Mouse (Mus musculus): ENCODE results near the gene Stx8.

The Stx8 gene

DNA sequence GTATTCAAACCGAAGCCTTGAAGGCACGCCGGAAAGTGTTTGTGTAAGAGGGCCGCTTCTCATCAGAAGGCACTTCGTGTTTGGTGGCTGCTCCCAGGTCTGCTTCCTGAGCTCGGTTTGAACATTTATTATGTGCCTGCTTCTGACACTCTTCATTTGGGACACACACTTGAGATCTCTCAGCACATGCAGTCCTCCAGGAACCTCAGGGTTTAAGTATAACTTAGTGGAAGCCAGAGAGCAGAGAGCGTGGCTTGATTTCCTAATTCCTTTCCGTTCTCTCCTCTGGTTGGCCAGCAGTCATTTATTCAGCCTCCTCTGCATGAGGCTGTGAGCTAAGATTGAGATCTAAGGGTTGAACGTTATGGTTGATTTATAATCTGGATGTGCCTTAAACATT is 71.1 kb downstream of the Stx8 start:
- DNase-seq: no peak

- no peak for DNase-seq
Measured at GRCm38 (mm10) chr11:68038101-68038500, 72.1 kb downstream of the Stx8 start.

DNA sequence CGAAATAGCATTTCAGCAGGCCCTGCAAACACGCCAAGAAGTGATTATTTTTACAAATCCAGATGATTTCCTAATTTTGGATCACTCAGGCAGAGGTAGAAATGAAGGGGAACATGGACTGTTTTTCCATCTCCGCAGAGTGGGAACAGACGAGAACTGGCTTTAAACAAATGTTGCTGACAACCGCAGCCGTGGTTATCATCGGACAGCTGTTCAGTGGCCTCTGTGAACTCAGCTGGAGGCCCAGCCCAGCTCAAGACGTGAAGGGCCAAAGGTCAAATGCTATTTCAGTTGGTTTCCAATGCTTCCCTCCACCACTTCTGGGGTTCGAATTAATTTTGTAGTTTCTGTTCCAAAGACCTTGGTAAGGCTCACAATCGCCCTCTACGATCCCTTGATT is 78.2 kb downstream of the Stx8 start:
- peak; percentile 81 for DNase-seq

DNA sequence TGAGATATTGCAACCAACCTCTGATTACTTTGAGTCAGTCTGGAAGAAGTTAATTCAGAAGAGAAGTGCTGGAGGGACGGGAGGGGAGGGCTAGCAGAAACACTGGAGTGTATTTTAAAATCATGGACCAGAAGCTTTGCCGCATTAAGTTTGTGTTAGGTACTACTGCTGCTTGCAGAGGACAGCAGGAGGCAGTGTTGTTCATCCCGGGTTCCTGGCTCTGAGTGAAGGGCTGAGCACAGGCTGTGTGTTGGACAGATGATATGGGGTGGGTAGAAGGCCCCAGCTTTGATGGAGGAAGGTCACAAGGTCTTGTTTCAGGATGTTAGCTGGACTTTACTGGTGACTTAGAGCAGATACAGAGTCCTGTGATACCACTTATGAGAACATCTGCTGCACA is 80.9 kb downstream of the Stx8 start:
- DNase-seq: peak; percentile 55

DNA sequence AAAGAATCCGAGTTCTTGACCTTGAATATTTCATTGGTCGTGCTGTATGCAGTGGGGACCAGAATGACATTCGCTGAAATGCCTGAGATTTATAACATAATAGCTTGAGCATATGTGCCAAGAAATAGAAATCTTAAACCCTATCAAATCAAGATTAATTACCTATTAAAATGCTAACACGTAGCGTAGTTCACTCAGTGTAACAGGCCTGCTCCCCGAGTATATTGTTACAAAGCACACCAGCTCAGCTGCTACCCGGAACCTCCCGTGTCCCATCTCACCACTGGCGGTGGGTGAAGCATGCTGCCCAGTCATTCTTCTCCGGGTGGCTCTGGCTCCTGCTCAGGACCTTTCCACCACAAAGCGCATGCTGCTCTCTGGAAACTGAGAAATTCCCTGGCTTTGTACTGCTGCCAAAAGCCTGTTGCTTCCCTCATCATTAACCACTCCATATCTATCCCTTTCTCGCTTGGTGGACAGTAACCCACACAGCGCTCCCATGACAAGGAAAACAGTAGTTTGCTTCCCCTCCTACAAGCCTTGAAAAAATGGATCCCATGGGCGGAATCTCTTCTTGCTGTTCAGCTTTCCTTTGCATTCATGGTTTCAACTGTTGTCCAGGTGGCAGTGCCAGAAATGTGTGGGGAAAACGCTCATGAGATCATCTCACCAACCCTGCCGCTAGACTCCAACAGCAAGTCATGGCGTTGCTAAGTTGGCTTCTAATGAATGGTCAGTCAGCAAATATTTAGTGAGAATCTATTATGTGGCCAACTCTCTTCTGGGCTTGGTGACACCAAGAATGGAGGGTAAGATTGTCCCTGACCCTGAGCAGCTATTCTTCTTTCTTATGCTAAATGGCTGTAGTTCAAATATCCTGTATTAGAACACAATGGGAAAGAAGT is 83.5 kb downstream of the Stx8 start:
- no peak for DNase-seq

DNA sequence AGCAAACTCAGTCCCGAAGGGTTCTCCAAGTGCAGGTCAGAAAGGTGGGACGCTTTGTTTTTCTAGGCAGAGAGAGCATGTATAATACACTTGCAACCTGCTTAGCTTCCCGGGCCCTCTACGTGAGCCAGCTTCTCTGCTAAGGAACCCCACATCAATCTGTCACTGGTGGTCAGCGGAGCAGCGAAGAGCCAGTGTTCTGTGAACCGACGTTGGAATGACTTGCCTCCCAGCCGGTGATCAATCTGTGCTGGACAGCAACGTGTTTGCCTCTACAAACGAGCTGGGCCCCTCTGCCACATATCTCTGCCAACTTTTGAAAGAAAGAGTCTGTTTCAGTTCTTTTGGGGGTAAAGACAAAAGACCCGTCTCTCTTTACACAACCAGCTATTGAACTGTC is 84.7 kb downstream of the Stx8 start:
- peak; percentile 64 for DNase-seq

- no peak for DNase-seq
Measured at GRCm38 (mm10) chr11:68051305-68051704, 85.3 kb downstream of the Stx8 start.

DNA sequence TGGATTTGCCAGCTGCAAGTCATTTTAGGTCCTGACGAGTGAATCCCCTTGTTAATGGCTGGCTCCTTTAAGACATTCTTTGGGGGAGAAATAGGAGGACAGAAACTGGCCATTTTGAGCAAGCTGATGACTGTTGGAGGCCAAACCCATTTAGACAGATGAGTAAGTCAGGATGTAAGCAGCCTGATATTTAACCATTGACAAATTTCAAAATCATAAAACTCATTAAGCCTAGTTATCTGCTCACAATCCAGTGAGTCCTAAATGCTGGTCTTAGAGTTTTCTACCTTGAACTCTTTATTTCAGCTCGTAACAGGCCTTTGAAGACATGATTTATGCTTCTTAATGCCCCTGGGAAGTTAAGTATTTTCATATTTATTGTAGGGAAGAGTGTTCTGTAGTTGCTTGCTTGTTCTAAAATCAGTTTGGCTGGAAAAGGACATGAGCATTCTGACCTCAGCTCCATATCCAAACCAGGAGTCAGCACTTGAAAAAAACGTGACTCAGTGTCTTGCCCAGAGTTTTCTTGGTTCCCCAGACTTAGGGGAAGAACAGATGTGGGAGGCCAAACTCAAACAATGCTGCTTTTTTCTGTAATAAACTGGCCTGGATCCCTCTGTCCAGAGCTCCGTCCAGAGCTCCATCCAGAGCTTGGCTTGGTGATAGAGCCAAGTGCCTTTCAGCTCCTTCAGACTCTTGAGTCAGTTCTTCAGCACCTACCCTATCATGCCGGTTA is 92.6 kb downstream of the Stx8 start:
- no peak for DNase-seq

- DNase-seq: no peak
Measured at GRCm38 (mm10) chr11:68060651-68061050, 94.7 kb downstream of the Stx8 start.

DNA sequence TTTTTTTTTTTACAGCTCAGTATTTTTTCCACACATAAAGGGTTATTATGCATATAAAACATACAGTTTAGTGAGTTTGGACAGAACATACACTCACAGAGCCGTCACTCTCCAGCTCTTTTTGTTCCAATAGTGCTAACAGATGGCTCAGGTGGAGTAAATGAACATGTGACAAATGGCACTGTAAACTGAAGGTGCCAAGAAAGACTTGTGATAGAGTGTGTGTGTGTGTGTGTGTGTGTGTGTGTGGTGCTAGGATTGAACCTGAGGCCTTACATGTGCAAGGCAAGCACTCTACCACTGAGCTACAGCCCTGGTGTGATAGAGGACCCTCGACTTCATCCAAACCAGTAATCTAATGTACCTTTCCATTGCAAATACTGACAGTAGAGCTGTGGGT is 96.1 kb downstream of the Stx8 start:
- DNase-seq: no peak

GRCm38 (mm10) chr11:68067806-68068205 is 101.8 kb downstream of the Stx8 start:
- DNase-seq: no peak

DNA sequence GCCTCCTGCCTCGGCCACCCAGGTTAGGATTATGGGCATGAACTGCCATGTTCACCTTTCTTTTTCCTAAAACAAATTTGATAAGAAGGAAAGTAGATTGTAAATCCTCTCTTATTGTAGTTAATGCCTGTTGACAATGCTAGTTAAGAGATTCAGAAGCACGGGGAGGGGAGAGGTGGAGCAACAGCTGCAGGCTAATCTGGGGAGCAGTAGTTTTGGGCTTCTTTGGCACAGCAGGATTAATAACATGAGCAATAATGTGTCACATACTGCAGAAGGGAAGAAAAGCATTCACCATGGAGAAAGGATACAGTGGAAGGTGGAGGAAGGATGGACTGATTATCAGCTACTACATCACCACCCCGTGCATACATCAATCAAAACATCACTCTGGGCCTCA is 104.1 kb downstream of the Stx8 start:
- no peak for DNase-seq

GRCm38 (mm10) chr11:68071836-68072235 is 105.8 kb downstream of the Stx8 start:
- no peak for DNase-seq

DNA sequence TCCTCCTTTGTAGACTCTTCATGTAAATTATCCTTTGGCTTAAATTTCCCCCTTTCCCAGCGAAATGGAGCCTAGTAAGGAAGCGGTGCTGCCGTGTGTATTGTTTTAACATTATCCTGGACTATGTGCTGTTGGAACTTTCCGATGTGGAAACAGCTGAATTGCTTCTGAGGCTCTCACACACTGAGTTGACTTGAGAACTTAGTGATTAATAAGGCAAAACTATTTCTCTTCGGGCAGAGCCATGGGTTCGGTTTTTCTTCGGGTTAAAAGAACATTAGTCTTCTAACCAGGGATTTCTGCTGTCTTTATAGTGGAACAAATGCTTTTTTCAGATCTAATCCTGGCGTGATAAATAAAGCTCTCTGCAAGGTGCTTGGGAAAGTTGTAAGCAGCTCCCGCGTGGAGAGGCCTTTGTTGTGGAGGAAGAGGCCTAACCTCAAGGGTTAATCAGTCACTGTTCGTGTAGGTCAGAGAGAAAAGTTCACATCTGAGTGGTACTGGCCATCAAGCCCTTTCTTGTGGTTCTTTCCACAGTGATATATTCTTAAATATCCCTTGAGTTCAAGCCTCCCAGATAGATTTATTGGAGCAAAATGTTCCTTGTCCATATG is 106.7 kb downstream of the Stx8 start:
- DNase-seq: no peak

GRCm38 (mm10) chr11:68074686-68075085 is 108.7 kb downstream of the Stx8 start:
- DNase-seq: no peak

- DNase-seq: no peak
Measured at GRCm38 (mm10) chr11:68075331-68075730, 109.3 kb downstream of the Stx8 start.

DNA sequence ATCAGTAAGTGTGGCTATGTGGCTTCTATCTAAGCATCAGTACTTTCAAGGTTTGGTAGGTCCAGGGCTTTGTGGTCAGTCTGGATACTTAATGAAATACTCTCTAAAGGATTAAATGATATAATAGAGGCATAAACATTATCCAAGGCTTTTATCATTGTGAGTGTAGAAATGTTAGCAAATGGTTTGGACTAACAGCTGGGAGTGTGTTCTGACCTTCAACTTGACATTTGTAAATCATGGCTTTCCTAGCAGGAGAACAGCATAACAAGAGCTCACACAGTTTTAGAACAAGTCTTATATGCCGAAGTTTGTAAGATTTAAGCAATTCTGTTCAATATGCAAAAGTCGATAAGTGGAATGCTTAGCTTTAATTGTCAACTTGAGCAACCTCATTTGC is 113.8 kb downstream of the Stx8 start:
- no peak for DNase-seq

- no peak for DNase-seq
Measured at GRCm38 (mm10) chr11:68080999-68081398, 115.0 kb downstream of the Stx8 start.

GRCm38 (mm10) chr11:68082756-68083155 is 116.8 kb downstream of the Stx8 start:
- DNase-seq: no peak

GRCm38 (mm10) chr11:68083562-68083961 is 117.6 kb downstream of the Stx8 start:
- DNase-seq: no peak

DNA sequence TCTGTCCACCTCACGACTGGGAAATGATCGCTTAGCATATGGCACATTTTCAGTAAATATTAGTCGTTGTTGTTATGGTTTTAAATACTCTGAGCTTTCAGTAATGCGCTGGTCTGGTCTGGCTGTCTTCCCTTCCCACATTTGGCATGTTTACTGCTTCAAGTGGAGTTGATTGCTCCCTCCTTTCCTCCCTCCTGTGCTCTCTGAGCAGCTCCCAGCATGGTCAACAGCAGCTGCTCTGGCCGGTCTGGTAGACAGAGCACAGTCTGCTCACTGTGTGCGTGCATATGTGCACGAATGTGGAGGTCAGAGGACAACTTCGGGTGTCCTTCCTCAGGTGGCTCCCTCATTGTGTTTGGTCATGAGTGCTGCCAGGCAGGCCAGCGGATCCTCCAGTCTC is 120.2 kb downstream of the Stx8 start:
- DNase-seq: no peak

- no peak for DNase-seq
Measured at GRCm38 (mm10) chr11:68089426-68089825, 123.4 kb downstream of the Stx8 start.

DNA sequence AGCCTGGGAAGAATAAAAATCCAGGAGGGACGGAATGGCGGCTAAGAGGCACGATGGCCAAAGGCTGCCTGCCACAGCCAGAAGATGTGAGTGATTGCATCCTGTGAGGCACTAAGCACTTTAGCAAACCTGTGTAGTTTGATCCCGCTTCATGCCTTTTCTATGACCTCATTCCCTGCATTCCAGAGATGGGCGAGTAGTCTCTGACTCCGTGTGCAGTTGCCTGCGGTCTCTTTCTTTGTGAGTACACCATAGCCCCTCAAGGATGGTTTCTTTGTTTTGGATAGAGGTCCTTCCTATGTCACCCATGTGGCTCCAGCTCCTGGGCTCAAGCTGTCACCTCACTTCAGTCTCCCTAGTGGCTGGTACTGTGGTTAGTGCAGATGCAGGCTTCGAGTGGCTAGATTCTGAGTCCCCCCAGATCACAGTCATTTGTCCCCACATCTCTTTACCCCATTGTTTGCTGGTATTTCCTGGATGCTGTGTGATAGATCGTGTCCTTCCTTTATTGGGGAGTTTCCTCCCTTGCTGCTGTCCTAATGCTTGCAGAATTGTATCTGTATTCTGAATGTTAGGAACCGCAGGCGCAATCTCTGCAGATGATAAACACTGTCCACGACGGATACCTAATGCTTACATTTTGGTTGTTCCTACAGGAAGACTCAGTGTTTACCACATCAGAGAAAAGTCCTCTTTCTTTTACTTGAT is 124.0 kb downstream of the Stx8 start:
- DNase-seq: peak; percentile 72
